Mouse (Mus musculus) cerebral cortex, adult 2 months (tissue): Measurements from ENCODE around the gene Adcy1.

Source experiments
- WGBS: fragments of 180-500 bp; shearing (Covaris S2); methylation state at CpG from one replicate; pipeline ENCODE4 v1.1.7; 2018; 5-methylcytosine and 5-hydroxymethylcytosine counted together

Gene Adcy1

DNA sequence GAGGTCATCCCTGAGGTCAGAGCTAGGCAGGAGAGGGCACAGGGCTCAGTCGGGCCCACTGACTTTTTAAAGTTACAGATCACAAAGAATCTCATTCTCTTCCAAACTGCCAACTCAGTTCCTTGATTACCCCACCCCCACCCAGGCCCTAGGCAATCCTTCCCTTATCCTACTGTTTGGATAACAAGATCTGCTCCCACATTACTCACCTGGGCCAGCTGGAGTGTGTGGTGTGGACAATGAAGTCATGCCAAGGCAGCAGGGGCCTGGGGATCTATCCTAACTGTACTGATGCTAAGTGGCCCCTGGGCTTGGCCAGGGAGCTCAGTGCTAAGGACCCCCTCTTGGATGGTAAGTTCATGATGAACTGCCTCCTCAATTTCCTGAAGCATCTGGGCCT lies 121.1 kb downstream of the Adcy1 start:
- WGBS, result 70% methylated on average over 1 of the region's 1 CpGs

DNA sequence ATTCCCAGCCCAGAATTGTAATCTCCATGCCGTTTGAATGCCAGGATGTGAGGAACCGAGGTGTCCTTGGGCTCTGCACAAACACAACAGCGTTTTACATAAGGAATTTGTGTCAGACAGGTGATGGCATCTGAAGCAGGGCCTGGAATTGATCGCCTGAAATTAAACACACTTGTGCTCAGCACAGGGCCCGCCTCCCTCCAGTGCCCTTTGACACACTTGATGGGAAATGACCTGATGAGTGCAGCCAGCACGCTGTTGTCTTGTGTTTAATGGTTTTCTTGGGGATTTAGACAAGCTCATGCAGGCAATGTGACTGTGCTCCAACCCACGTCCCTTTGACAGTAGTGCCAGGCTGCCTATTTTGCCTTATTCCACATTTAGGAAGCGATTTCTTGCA lies 124.2 kb downstream of the Adcy1 start:
- 75% methylated on average over 8 of the region's 8 CpGs for WGBS

DNA sequence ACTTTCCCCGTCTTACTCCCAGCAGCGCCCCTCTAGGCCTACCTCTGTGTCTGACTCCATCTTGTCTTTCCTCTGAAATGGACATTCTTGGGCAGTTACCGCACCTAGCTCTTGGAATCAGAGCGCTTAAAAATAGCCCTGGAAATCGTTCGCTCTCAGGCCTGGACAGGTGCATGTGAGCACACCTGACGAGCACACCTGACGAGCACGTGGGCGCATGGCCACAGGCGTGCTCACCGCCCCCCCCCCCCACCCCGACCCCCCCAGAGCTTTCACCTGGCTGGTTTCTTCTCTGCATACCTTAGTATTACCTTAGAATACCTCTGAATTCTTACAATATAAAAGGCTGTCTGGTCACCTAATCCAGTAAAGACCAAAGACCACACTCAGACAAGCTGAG lies 125.2 kb downstream of the Adcy1 start, which contains the start of gene Gm11985:
TSS of gene Gm11985 (minus strand) at position 101 of the 400 bp plus-strand sequence.
- 90% methylated on average over 13 of the region's 13 CpGs for WGBS

DNA sequence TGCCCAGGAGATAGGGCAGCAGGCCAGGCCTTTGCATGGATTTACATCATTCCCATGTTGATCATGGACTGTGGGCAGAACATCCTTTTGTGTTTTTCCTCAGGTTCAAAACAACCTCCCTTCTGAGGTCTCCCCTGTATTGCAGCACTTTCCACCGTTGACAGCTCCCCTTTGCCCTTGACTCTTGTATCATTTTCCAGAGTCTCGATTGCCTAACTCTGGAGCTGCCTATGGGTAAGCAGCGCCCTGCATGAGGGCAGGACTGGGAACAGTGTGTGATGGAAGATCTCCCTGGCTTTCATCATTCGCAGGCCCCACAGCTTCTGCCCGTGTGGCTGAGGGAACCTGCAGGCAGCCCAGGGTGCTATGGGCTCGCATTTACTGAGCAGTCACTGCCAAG lies 129.4 kb downstream of the Adcy1 start:
- 75% methylated on average over 6 of the region's 6 CpGs for WGBS

DNA sequence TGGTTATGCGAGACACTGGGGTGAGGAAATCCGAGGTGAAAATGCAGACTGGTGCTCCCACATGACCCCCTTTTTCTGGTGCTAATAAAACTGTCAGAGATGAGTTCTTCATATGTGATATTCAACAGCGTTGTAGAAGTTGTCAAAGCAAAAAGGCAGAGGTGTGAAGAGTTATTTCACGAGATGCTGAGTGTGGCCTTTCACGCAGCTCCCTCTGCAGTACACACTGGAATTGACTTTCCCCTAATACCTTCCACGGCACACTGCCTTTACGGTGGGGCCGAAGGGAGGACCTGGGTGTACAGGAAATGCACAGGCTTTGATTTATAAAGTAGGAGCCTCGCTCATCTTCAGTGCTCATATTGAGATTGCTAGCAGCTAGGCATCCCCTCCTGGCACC lies 129.8 kb downstream of the Adcy1 start:
- WGBS, result 63% methylated on average over 9 of the region's 9 CpGs

DNA sequence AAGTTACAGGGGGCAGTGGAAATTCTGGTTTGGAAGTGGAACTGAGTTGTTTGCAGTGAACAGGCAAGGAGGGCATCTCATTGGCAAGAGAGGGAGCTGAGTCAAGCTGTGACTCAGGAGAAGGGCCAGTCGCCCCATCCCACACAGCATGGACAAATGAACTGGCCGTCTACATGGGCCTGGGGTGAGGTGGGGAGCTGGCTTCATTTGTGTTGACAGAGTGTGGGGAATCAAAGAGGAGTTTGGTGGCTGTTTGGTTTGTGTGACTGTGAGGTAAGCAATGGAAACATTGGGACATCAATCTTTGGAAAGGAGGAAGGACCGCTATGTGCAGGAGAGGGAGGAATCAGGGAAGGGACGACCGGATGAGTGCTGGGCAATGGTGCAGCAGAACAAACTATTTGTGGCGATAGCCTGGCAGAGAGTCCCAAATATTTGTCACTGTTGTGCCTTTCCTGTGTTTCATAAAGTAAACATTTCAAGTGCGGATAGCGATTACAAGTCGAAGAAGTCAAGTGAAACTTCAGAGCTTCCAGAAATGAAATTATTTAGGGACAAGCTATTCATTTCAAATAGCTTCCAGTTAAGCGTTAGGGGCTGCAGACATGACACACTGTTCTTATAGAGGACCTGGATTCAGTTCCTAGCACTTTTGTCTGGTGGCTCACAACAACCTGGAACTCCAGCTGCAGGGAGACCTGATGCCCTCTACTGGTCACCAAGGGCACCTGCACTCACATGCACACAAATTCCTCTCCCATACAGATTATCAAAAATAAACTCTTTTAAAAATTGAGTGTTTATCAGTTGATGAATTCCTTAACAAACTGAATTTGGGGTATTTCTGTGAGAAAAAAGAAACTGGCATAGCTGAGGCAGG lies 131.4 kb downstream of the Adcy1 start:
- WGBS, result 92% methylated on average over 10 of the region's 10 CpGs

DNA sequence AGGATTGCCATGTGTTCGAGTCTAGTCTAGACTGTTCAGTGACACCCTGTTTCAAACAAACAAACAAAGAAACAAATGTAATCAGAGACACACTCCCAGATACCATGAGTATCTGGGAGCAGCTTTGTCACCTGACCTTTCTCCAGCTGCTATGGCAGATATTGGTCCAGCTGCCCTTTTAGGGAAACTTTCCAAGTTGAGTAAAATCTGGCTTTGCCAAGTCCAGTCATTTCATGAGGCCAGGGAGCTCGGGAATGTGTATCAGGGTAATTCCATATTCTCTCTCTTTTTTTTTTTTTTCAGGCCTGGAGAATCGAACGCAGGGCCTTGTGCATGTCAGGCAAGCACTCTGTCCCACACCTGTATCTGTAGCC lies 132.0 kb downstream of the Adcy1 start:
- WGBS, result 86% methylated on average over 4 of the region's 4 CpGs

DNA sequence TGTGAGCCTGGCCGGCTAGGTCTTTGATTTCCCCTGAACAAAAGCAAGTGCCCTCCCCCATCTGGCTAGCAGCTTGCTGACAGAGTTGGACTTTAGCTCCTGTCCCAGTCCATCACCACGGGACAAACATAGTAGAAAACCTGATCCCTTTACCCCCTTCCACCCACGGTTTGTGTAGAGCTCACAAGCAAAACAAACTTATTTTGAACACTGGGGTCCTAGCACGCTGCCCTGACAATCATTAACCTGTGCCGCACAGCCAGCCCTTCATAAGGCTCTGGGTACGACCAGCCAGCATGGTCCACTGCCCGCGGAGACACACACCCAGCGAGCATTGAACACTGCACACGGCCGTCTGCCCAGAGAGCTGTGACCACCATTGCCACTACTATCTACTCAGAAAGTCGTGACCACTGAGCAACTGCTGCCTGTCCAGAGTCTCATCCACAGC lies 134.2 kb downstream of the Adcy1 start, which contains the start of gene Igfbp1:
TSS of gene Igfbp1 (plus strand) at position 292 of the 451 bp plus-strand sequence.
- 54% methylated on average over 12 of the region's 12 CpGs for WGBS

DNA sequence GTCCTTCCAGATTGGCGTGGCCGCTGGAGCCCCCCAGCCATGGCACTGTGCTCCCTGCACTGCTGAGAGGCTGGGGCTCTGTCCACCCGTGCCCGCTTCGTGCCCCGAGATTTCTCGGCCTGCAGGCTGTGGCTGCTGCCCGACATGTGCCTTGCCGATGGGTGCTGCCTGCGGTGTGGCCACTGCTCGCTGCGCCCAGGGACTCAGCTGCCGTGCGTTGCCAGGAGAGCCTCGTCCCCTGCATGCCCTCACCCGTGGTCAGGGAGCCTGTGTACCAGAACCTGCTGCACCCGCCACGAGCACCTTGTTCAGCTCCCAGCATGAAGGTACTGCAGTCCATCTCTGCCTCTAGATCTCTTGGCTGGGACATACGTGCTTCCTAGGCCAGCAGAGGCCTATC lies 134.7 kb downstream of the Adcy1 start:
- WGBS, result 94% methylated on average over 19 of the region's 19 CpGs

DNA sequence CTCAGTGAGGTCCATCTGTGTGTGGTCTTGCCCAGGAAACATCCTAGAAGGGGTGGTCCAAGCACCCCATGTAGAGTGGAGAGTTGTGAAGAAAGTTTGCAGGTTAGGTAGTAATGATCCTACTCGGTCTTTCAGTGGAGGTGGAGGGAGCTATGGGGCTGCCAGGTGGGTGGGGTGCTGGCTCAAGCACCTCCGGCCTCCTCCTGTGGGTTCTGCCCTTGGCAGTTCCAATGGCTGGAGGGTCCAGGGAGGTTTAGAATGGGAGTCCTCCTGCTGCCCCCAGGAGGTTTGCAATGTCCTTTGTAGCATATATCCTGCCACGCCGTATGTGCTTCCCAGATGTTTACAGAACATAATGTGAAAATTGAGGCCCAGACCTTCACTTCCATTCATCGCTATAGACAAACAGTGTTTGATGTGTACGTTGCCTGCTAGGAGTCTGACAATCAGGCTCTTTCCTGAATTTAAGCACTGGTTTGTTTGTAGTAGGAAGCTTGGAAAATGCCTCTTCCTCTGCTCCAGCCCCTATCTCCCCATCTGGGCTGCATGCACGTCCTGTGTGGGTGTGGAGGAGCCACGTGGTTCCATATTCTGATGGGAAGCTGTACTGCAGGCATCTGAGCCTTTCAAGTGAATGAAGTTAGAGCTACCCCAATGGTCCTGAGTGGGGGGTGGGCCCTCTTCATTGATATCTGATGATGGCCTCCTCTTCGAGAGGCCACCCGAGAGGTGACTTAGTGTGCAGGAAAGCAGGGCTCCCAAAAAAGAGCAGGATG lies 135.4 kb downstream of the Adcy1 start:
- WGBS, result 73% methylated on average over 10 of the region's 10 CpGs

DNA sequence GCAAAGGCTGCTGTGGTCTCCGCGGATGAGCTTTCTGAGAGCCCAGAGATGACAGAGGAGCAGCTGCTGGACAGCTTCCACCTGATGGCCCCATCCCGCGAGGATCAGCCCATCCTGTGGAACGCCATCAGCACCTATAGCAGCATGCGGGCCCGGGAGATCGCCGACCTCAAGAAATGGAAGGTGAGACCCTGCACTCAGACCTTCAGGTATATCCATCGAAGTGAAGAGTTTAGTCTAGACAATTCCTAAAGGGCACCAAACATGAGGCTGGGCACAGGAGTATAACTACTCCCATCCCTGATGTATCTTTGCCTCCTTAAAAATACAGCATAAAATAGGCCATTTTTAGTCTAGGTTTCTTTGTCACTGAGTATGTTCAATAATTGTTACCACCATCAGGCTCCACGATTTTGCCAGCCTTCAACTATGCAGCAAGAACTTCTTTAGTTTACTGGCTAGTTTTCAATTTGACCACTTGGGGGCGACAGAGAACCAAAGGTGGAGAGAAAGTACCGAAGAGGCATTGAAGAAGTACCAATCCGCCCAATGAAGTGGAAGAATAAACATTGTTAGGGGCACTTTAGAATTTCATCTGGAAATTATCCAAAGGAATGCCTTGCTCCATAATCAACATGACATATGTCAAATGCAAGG lies 136.6 kb downstream of the Adcy1 start:
- WGBS, result 51% methylated on average over 14 of the region's 14 CpGs

DNA sequence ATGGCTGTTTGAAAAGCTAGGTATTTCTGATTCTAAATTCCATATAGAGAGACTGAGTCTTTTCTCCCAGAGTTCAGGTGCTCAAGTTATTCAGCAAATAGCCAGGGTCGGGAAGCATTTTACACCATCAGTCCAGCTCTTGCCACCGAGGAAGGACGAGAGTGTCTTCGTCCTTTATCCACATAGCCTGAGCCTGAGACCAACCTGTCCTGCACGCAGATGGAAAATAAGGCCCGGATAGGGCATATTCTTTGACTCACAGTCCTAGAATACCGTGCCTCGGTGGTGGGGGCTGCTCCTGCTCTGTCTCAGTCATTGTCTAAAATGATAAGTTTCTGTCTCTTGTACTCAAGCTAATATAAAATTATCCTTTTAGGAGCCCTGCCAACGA lies 137.1 kb downstream of the Adcy1 start:
- 86% methylated on average over 9 of the region's 9 CpGs for WGBS

DNA sequence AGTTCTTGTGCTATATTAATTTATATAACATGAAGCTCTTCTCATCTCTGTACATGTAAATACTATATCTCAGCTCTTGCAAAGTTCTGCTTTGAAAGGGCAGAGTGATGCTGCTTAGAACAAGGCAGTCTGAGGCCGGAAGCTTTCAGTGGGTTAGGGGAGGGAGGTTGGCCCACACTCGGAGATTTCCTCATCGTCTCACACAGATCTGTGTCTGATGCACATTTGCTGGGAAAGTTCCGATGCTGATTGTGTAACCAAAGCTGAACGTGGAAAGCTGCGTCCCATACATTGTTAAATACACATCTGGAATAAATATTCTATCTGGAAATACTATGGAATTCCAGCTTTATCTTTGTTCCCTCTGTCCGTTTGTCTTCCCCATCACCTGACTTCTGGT lies 138.9 kb downstream of the Adcy1 start:
- WGBS, result 87% methylated on average over 7 of the region's 7 CpGs

DNA sequence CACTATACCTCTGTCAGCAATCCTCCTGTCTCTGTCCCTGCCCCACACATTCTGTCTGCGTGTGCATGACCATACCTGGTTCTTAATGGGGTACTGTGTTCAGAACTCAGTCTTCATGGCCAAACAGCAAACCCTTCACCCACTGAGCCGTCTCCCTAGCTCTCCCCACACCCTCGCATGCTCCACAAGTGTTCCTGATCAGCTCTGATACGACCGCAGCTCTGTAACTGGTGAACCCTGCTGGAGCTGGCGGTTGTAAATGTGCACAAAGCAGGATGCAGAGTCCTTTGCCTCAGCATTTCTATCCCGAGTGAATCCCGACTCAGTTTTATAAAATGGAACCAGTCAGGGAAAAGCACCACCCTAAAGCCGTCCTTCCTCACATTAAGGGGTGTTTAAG lies 140.6 kb downstream of the Adcy1 start:
- WGBS, result 94% methylated on average over 9 of the region's 9 CpGs

DNA sequence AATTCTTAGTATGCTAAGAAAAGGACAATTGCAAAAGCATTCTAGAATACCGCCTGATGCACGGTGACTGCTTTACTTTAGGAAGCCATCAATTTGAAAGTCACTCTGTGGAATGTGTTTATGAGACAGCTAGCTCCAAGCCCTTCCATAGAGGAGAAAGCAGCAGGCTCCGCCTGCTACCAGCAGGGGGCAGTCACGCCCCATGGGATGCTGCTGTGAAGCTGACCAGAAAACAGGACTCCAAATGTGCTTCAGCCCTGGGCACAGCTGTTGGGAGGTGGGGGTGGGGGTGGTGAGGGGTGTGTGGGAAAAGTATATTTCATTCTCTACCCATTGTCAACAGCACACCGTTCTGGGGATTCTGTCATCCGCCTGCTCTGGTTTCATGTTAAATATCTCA lies 147.1 kb downstream of the Adcy1 start:
- 21% methylated on average over 6 of the region's 6 CpGs for whole genome bisulfite sequencing

DNA sequence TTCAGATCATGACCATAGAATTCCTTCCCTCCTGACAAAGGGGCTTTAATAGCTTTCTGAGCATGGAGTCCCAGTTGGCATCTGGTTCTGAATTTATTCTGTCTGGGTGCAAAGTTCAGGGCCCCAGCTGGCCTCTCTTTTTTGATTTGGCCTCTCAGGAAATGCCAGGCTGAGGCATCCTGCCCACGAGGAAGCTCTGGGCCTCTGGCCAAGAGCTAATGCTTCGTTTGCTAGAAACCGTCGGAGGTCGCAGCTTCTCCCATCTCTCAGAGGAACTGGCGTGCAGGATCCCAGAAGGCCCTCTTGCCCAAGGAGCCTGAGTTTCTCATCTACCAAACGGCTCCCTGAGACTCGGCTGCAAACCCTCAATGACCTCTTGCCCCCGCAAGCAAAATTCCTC lies 147.9 kb downstream of the Adcy1 start:
- 41% methylated on average over 9 of the region's 9 CpGs for WGBS

DNA sequence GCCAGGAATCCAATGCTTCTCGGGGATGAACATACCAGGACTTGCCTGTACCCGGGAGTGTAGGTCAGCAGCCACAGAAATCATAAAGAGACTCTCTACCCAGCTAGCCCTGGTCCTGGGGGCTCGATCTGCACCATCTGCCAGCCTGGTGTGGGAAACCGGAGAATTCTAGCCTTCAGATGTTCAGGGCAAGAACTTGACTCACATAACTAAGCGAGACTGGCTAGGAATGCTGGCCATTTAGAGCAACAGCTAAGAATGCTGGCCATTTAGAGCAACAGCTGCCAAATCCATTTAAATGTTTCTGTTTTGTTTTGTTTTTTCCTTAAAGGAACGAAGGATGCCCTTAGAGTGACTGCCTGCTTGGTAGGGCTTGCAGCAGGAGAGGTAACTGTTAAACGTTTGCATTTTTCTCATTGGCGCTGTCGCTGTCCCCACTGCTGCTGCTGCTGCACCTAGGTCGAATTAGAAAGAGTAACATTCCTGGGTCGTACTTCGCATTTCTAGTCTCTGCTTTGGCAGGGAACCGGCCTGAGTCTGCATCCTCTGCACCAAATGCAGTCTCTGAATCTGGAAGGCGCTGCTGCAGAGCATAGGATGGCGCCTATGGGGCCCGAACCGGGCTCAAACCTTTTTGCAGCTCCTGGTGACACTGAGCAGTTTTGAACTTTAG lies 149.0 kb downstream of the Adcy1 start:
- 23% methylated on average over 17 of the region's 17 CpGs for WGBS

DNA sequence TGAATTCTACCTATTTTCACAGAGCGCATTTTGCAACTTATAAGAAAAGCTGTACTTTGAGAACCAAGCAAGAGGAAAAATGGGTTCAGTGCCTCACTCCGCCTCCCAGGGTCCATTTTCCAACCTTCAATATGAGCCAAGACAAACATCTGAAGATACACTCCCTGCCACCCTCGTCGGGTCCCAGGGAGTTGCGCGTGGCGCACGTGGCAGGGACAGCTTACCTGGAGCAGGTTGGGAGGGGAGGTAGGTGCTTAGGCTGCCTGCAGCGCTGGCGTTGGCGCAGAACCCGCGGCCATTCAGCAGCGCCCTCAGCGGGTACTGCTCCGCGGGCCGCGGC lies 149.8 kb downstream of the Adcy1 start:
- 1% methylated on average over 19 of the region's 19 CpGs for WGBS

DNA sequence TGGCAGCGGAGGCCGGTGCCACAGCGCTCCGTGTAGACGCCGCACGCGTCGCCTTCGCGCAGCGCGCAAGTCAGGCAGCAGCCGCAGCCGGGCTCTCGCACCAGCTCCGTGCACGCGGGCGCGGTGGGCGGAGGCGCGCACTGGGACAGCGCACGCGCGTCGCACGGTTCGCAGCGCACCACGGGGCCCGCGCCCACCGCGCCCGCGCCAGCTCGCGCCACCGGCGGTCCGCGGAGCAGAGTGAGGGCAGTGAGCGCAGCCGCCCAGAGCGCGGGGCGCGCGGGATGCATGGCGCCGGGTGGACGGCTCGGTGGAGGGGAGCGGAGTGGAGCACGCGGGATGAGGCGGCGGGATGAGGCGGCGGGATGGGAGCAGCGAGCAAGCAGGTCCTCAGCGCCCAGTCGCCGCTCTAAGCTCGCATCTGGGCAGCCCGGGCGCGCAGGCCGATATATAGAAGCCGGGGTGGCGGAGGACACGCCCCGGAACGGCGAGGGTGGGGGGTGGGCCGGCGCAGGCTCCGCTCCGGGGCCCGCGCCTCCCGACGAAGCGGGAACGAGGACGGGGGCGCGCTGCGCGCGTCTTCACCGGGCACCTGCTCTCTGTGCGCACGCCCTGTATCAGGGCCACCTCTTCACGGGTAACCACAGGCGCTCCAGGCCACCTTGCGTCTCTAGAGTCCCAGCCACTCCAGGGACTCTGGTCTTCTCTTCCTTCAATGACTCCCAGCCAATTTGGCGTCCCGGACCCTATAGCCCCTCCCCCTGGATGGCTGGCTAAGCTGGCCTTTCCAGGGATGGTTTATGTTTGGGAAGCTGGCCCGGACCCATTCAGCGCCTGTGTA lies 150.4 kb downstream of the Adcy1 start, which contains the start of gene Igfbp3:
TSS of gene Igfbp3 (minus strand) at position 423 of the 841 bp plus-strand sequence.
- WGBS, result under 1% methylated on average over 103 of the region's 104 CpGs

DNA sequence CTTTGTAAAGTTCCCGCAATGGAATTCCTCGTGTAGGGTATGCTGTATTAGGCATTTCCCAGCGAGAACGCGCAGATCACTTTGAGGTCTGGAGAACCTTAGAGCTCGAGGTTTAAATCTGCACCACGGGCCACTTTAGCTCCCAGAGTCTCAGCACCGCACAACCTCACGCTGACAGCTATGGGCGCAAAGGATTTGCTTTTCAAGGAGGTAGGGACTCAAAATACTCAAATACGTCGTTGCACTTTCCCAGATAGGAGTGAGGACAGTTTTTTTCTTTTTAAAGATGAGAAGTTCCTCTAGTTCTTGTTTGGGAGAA lies 151.0 kb downstream of the Adcy1 start:
- under 1% methylated on average over 12 of the region's 12 CpGs for WGBS

DNA sequence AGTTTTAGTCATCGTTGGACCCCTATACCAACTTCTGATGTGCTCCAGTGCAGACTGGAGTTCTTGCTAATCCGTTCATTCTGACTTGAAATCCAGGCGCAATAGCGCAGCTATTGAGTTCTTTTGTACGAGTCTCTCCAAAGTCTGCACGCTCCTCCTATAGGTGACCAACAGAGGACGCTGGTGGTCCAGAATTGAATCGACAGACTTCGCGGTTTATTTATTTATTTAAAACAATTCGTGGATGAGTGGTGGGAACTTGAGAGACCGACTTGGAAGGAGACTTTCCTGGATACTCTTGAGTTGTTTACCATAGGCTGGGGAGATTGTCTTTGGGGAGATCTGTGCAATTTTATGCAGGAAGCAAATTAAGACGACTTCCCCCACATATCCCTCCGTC lies 151.5 kb downstream of the Adcy1 start:
- 4% methylated on average over 14 of the region's 14 CpGs for WGBS
